Mouse (Mus musculus) C2C12 (cell line): ENCODE measurements around the gene Kctd2.

Experiments
- CEBPB ChIP-seq: IDR thresholded peaks from one replicate; pipeline ENCODE4 v1.6.1; 2011; ENCODE audit warnings: low read depth, mild to moderate bottlenecking, control low read depth, moderate library complexity
- CTCF ChIP-seq: IDR thresholded peaks from one replicate; pipeline ENCODE4 v1.5.1; 2011; ENCODE audit not compliant: control insufficient read depth, insufficient read depth, insufficient read length
- FOSL1 ChIP-seq: IDR thresholded peaks from one replicate; pipeline ENCODE4 v1.8.0; 2011; ENCODE audit warnings: mild to moderate bottlenecking, low read length; ENCODE audit not compliant: poor library complexity, insufficient read depth, severe bottlenecking
- MAX ChIP-seq: IDR thresholded peaks from one replicate; pipeline ENCODE4 v1.6.1; 2011; ENCODE audit warnings: mild to moderate bottlenecking, control low read depth
- MYOD1 ChIP-seq: IDR thresholded peaks from one replicate; pipeline ENCODE4 v1.6.1; 2011; ENCODE audit warnings: low read depth; ENCODE audit not compliant: control insufficient read depth, insufficient read length
- MYOG ChIP-seq: IDR thresholded peaks from one replicate; pipeline ENCODE4 v1.6.1; 2011; ENCODE audit not compliant: control insufficient read depth, insufficient read length; ENCODE audit errors: extremely low read depth
- USF1 ChIP-seq: IDR thresholded peaks from one replicate; pipeline ENCODE4 v1.6.1; 2011; ENCODE audit warnings: low read depth, mild to moderate bottlenecking, control low read depth, moderate library complexity

GRCm38 (mm10) chr11:115464851-115465250 lies 44.9 kb downstream of the Kctd2 start:
- TF ChIP-seq CTCF (no peak), MYOD1 (no peak), USF1 (no peak), MAX (no peak), MYOG (no peak), CEBPB (no peak), FOSL1 (no peak)
